Mouse (Mus musculus) lung, adult 2 months (tissue): ENCODE measurements around the gene Hist2h2bb. TPM values are rescaled to one million over a fixed set of nuclear protein-coding genes. Genes with fewer than 3 reads are reported as not detected.
A peak's percentile ranks its signal among the peaks of the same experiment; 100 is the strongest.

Experiments
- DNase-seq: peaks from one replicate; pipeline ENCODE4 v3.0.0; 2022
- H3K4me1 ChIP-seq: fragments of 200-500 bp; 2 replicates; pipeline ENCODE4 v1.6.1; 2011; ENCODE audit warnings: low read length; ENCODE audit not compliant: control insufficient read depth, insufficient read depth
- H3K4me3 ChIP-seq: fragments of 200-500 bp; replicated peaks from 2 replicates; pipeline ENCODE3; 2011; ENCODE audit warnings: low read depth, mild to moderate bottlenecking, control low read depth, low read length; ENCODE audit errors: extremely low read depth
- CTCF ChIP-seq: fragments of 200-500 bp; IDR thresholded peaks from 2 replicates; pipeline ENCODE4 v1.5.1; 2011; ENCODE audit warnings: mild to moderate bottlenecking, low read length, control low read depth; ENCODE audit not compliant: insufficient read depth
- POLR2A ChIP-seq: fragments of 200-500 bp; IDR thresholded peaks from 2 replicates; pipeline ENCODE4 v1.6.1; 2011; ENCODE audit warnings: low read depth, mild to moderate bottlenecking, control low read depth, low read length, borderline replicate concordance; ENCODE audit errors: extremely low read depth
- WGBS: fragments of 180-500 bp; shearing (Covaris S2); methylation state at CpG from one replicate; pipeline ENCODE4 v1.1.7; 2018; 5-methylcytosine and 5-hydroxymethylcytosine counted together
- polyA plus RNA-seq: library from polyadenylated mRNA; depleted of rRNA; stranded (reverse); fragments of >200 nt; gene quantifications from 2 replicates; pipeline ENCODE4 v1.2.3, GENCODE M21; 2012

Gene Hist2h2bb
- polyA plus RNA-seq, 1 experiment = 1.8 TPM

GRCm38 (mm10) chr3:96249034-96249345 is 20.6 kb upstream of the Hist2h2bb start:
- Histone ChIP-seq H3K4me3 (no peak overlapping the region), H3K4me1 (peaks cover 6% of the 10 kb centered on the region)
- WGBS = 57% methylated on average over 4 of the region's 4 CpGs
- DNase-seq = no peak
- TF ChIP-seq POLR2A (no peak), CTCF (no peak)

GRCm38 (mm10) chr3:96250890-96251289 is 18.7 kb upstream of the Hist2h2bb start:
- WGBS = 77% methylated on average over 3 of the region's 3 CpGs
- Histone ChIP-seq H3K4me1 (peaks cover 4% of the 10 kb centered on the region; the same call in 1 of the 2 replicates), H3K4me3 (no peak overlapping the region)
- DNase-seq = no peak
- TF ChIP-seq POLR2A (no peak), CTCF (no peak)

- Histone ChIP-seq H3K4me1 (peaks cover 6% of the 10 kb centered on the region), H3K4me3 (no peak overlapping the region)
- WGBS = 80% methylated on average over 3 of the region's 3 CpGs
- no peak for DNase-seq
- no peak for TF ChIP-seq CTCF
- no peak for TF ChIP-seq POLR2A
These were observed 17.8 kb upstream of the Hist2h2bb start for GRCm38 (mm10) chr3:96251787-96252186.

DNA sequence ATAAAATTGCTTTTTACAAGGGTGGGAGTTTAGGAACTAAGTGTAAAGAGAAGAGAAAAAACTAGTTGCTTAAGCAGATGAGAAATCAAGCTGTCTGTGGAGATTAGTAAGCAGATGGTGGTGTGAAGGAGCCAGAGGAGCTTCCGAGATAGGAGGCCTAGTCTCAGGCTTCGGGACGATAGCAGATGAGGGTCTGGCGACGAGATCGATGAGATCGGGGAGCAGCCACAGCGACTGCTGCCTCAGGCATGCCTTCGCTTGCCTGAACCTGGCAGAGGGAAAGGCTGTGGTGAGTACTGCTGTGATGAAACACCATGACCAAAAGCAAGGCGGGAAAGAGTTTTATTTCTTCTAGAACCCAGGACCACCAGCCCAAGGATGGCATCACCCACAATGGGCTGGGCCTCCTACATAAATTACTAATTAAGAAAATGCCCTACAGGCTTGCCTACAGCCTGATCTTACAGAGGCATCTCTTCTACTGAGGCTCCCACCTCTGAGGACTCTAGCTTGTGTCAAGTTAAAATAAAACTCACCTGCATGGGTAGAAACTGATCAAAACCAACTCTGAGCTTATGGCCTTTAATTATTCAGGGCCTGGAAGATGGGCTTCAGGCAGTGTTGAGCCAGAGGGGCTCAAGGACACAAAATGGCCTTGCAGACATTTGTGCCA is 14.7 kb upstream of the Hist2h2bb start:
- peaks cover 6% of the 10 kb centered on the region for H3K4me1 ChIP-seq
- 63% methylated on average over 10 of the region's 10 CpGs for WGBS
- DNase-seq = no peak
- H3K4me3 ChIP-seq = no peak overlapping the region
- no peak for TF ChIP-seq POLR2A

- Histone ChIP-seq H3K4me1 (peaks cover 6% of the 10 kb centered on the region), H3K4me3 (peak overlapping the region; percentile 34)
- no peak for TF ChIP-seq POLR2A
- TF ChIP-seq CTCF = no peak
- 43% methylated on average over 5 of the region's 5 CpGs for WGBS
- DNase-seq = no peak
These were observed 13.5 kb upstream of the Hist2h2bb start for GRCm38 (mm10) chr3:96255926-96256593.

GRCm38 (mm10) chr3:96257190-96257589 is 12.4 kb upstream of the Hist2h2bb start:
- WGBS = 66% methylated on average over 3 of the region's 3 CpGs
- DNase-seq = no peak
- TF ChIP-seq POLR2A (no peak), CTCF (no peak)
- no peak overlapping the region for H3K4me3 ChIP-seq
- H3K4me1 ChIP-seq = peaks cover 14% of the 10 kb centered on the region

GRCm38 (mm10) chr3:96260220-96260619 is 9.3 kb upstream of the Hist2h2bb start:
- Histone ChIP-seq H3K4me1 (peaks cover 18% of the 10 kb centered on the region), H3K4me3 (no peak overlapping the region)
- 91% methylated on average over 5 of the region's 5 CpGs for WGBS
- no peak for DNase-seq
- TF ChIP-seq CTCF (no peak), POLR2A (no peak)

DNA sequence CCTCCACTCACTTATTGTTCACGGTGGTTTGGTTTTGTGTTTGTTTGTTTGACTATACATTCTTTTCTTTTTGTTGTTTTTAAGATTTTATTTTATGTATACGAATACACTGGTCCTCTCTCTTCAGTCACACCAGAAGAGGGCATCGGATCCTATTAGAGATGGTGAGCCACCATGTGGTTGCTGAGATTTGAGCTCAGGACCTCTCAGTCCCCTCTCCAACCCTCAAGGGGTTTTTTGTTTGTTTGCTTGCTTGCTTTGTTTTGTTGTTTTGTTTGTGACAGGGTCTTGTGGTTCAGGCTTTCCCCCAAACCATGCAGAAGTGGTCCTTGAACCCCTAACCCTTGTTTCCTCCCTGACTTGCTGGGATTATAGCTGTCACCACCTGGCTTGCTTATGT is 7.9 kb upstream of the Hist2h2bb start:
- TF ChIP-seq POLR2A (no peak), CTCF (no peak)
- H3K4me3 ChIP-seq = no peak overlapping the region
- peaks cover 12% of the 10 kb centered on the region for H3K4me1 ChIP-seq
- DNase-seq = no peak
- WGBS = 33% methylated on average over 3 of the region's 3 CpGs

DNA sequence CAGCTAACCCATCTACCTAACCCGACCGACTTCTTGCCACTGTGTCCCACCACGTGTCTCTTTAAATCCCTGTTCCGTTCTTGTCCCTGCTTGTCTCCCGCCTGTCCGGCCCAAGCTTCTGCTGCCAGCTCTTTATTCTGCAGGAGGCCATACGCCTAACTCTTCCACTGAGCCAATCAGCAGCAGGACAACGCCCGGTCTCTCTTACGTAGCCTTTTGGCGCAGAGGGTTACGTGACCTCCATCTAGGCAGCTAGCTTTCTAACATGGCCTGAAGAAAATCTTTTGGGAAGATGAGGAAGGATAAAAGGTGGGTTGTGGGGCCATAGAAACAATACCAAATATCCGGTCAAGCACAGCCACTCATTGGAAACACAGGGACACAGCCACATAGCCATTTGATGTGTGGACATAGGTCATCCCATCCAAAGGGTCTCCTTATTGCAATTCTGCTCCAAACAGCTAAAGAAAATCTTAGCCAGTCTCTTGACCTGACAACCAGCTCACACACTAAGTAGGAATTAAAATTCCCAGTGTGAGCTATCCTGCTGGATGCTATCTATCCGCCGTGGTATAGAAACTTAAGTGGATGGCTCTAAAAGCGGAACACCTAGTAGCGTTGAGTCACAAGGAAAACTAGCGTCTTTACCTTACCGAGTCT is 7.2 kb upstream of the Hist2h2bb start:
- peak; percentile 75 for DNase-seq
- under 1% methylated on average over 19 of the region's 19 CpGs for WGBS
- H3K4me1 ChIP-seq = peaks cover 12% of the 10 kb centered on the region

More for the DNA sequence above, 7.2 kb upstream of the Hist2h2bb start:
- TF ChIP-seq POLR2A (peak; percentile 86; the same call in 1 of the 2 replicates), CTCF (no peak)
- peak overlapping the region; percentile 99 for H3K4me3 ChIP-seq
